Mouse (Mus musculus) urinary bladder, postnatal 36 days (tissue): Measurements from ENCODE around the gene Grin2d.

Experiments used
- DNase-seq, 2 experiments: peaks; one replicate each; pipeline ENCODE4 v3.0.0; 2022; ENCODE audit warnings: low spot score in 2 of 2, mixed read lengths in 1 of 2

Grin2d gene

GRCm38 (mm10) chr7:45809276-45810075, 68.7 kb downstream of the Grin2d start:
- DNase-seq, result no peak

GRCm38 (mm10) chr7:45808471-45808870, 69.7 kb downstream of the Grin2d start:
- no peak for DNase-seq

- no peak for DNase-seq
Observed at GRCm38 (mm10) chr7:45805941-45806340, 72.2 kb downstream of the Grin2d start.

GRCm38 (mm10) chr7:45802551-45802950, 75.6 kb downstream of the Grin2d start:
- DNase-seq, result no peak

GRCm38 (mm10) chr7:45801348-45801747, 76.8 kb downstream of the Grin2d start:
- DNase-seq, result peak; percentile 88 to 92

GRCm38 (mm10) chr7:45800546-45801204, 77.5 kb downstream of the Grin2d start:
- peak in 1 of 2 experiments; percentile 36 for DNase-seq

- DNase-seq, result no peak
Observed at GRCm38 (mm10) chr7:45800001-45800400, 78.2 kb downstream of the Grin2d start.

- no peak for DNase-seq
Observed at GRCm38 (mm10) chr7:45798931-45799330, 79.2 kb downstream of the Grin2d start.

GRCm38 (mm10) chr7:45798511-45798836, 79.7 kb downstream of the Grin2d start:
- no peak for DNase-seq

GRCm38 (mm10) chr7:45797661-45798510, 80.3 kb downstream of the Grin2d start:
- DNase-seq, result no peak

GRCm38 (mm10) chr7:45796950-45797349, 81.2 kb downstream of the Grin2d start:
- DNase-seq, result no peak

- no peak for DNase-seq
Observed at GRCm38 (mm10) chr7:45794971-45795370, 83.2 kb downstream of the Grin2d start.

GRCm38 (mm10) chr7:45793969-45794585, 84.1 kb downstream of the Grin2d start:
- DNase-seq, result no peak

- DNase-seq, result no peak
Observed at GRCm38 (mm10) chr7:45793240-45793639, 84.9 kb downstream of the Grin2d start.

- no peak for DNase-seq
Observed at GRCm38 (mm10) chr7:45791756-45792490, 86.3 kb downstream of the Grin2d start.

- DNase-seq, result no peak
Observed at GRCm38 (mm10) chr7:45790721-45791120, 87.5 kb downstream of the Grin2d start.

- no peak for DNase-seq
Observed at GRCm38 (mm10) chr7:45787642-45788041, 90.5 kb downstream of the Grin2d start.

GRCm38 (mm10) chr7:45786661-45787413, 91.3 kb downstream of the Grin2d start:
- no peak for DNase-seq

GRCm38 (mm10) chr7:45786136-45786578, 92.0 kb downstream of the Grin2d start:
- DNase-seq, result no peak

- no peak for DNase-seq
Observed at GRCm38 (mm10) chr7:45785388-45786135, 92.6 kb downstream of the Grin2d start.
